Mouse (Mus musculus) granulocyte monocyte progenitor cell, adult 5-6 weeks (primary cell): ENCODE results near the gene Slc2a6. TPM values are rescaled to one million over a fixed set of nuclear protein-coding genes. Genes with fewer than 3 reads are reported as not detected.

Experiments used
- ATAC-seq: replicated peaks from 2 replicates; pipeline ENCODE4 v1.8.0; 2016; ENCODE audit warnings: mild to moderate bottlenecking, moderate TSS enrichment, inconsistent platforms; ENCODE audit not compliant: poor library complexity, severe bottlenecking
- total RNA-seq, 2 experiments: library from RNA; stranded (forward) in 1 of 2; stranded (reverse) in 1 of 2; fragments of 200-712, 200-1000 nt in 1 of 2; fragments of >200 nt in 1 of 2; fragmentation: Nextera tagmentation in 1 of 2; gene quantifications; 2 replicates each; pipeline ENCODE4 v1.2.3; 2014 to 2017

Gene Slc2a6
- total RNA-seq, 2 experiments from 2014 or later = 4.0 to 4.6 TPM

GRCm38 (mm10) chr2:26973116-26973515 is 54.7 kb downstream of the Slc2a6 start, which contains the start of gene Adamts13:
Adamts13 (plus strand) TSS chr2:26973416.
- no peak for ATAC-seq

Other genes starting within 250 kb of the Slc2a6 start
- not detected in 2 replicates for gene Abo, start 163.0 kb downstream of the Slc2a6 start, total RNA-seq (2014; fragmentation: Nextera tagmentation)
- not detected in 2 replicates for gene Abo, start 163.0 kb downstream of the Slc2a6 start, total RNA-seq (2017)
- gene Surf6, start 125.1 kb downstream of the Slc2a6 start, total RNA-seq (2014; fragmentation: Nextera tagmentation) = 21.7 and 22.5 TPM in 2 replicates
- gene Surf6, start 125.1 kb downstream of the Slc2a6 start, total RNA-seq (2017) = 53.0 and 55.7 TPM in 2 replicates
- 16.7 and 17.4 TPM in 2 replicates for gene Med22, start 117.3 kb downstream of the Slc2a6 start, total RNA-seq (2014; fragmentation: Nextera tagmentation)
- gene Med22, start 117.3 kb downstream of the Slc2a6 start, total RNA-seq (2017) = 17.2 and 19.0 TPM in 2 replicates
- gene Rpl7a, start 117.2 kb downstream of the Slc2a6 start, total RNA-seq (2014; fragmentation: Nextera tagmentation) = 2,412 and 2,423 TPM in 2 replicates
- gene Rpl7a, start 117.2 kb downstream of the Slc2a6 start, total RNA-seq (2017) = 2,233 and 2,391 TPM in 2 replicates
- gene Surf2, start 111.6 kb downstream of the Slc2a6 start, total RNA-seq (2014; fragmentation: Nextera tagmentation) = 42.8 and 48.8 TPM in 2 replicates
- gene Surf2, start 111.6 kb downstream of the Slc2a6 start, total RNA-seq (2017) = 72.9 and 77.2 TPM in 2 replicates
- gene Surf1, start 111.5 kb downstream of the Slc2a6 start, total RNA-seq (2014; fragmentation: Nextera tagmentation) = 46.4 and 74.7 TPM in 2 replicates
- 40.0 and 75.4 TPM in 2 replicates for gene Surf1, start 111.5 kb downstream of the Slc2a6 start, total RNA-seq (2017)
- 177 and 217 TPM in 2 replicates for gene Surf4, start 94.1 kb downstream of the Slc2a6 start, total RNA-seq (2014; fragmentation: Nextera tagmentation)
- 107 and 110 TPM in 2 replicates for gene Surf4, start 94.1 kb downstream of the Slc2a6 start, total RNA-seq (2017)
- gene Stkld1, start 94.0 kb downstream of the Slc2a6 start, total RNA-seq (2014; fragmentation: Nextera tagmentation) = 2.2 and 2.9 TPM in 2 replicates
- gene Stkld1, start 94.0 kb downstream of the Slc2a6 start, total RNA-seq (2017) = 0.09 TPM in 1 of 2 replicates, not detected in the other
- 42.4 and 47.6 TPM in 2 replicates for gene Rexo4, start 63.6 kb downstream of the Slc2a6 start, total RNA-seq (2014; fragmentation: Nextera tagmentation)
- 75.2 and 84.7 TPM in 2 replicates for gene Rexo4, start 63.6 kb downstream of the Slc2a6 start, total RNA-seq (2017)
- not detected in 2 replicates for gene Adamts13, start 54.6 kb downstream of the Slc2a6 start, total RNA-seq (2014; fragmentation: Nextera tagmentation)
- 0.04 TPM in 1 of 2 replicates, not detected in the other for gene Adamts13, start 54.6 kb downstream of the Slc2a6 start, total RNA-seq (2017)
- gene Cacfd1, start 18.1 kb downstream of the Slc2a6 start, total RNA-seq (2014; fragmentation: Nextera tagmentation) = 15.5 and 18.8 TPM in 2 replicates
- gene Cacfd1, start 18.1 kb downstream of the Slc2a6 start, total RNA-seq (2017) = 1.6 and 3.5 TPM in 2 replicates
- gene Mymk, start 44.2 kb upstream of the Slc2a6 start, total RNA-seq (2014; fragmentation: Nextera tagmentation) = not detected in 2 replicates
- gene Mymk, start 44.2 kb upstream of the Slc2a6 start, total RNA-seq (2017) = not detected in 2 replicates
- gene Adamtsl2, start 51.4 kb upstream of the Slc2a6 start, total RNA-seq (2014; fragmentation: Nextera tagmentation) = not detected in 2 replicates
- not detected in 2 replicates for gene Adamtsl2, start 51.4 kb upstream of the Slc2a6 start, total RNA-seq (2017)
- gene Fam163b, start 114.5 kb upstream of the Slc2a6 start, total RNA-seq (2014; fragmentation: Nextera tagmentation) = not detected in 2 replicates
- gene Fam163b, start 114.5 kb upstream of the Slc2a6 start, total RNA-seq (2017) = not detected in 2 replicates
- not detected in 2 replicates for gene Dbh, start 137.2 kb upstream of the Slc2a6 start, total RNA-seq (2014; fragmentation: Nextera tagmentation)
- not detected in 2 replicates for gene Dbh, start 137.2 kb upstream of the Slc2a6 start, total RNA-seq (2017)
- not detected in 2 replicates for gene Sardh, start 220.3 kb upstream of the Slc2a6 start, total RNA-seq (2014; fragmentation: Nextera tagmentation)
- gene Sardh, start 220.3 kb upstream of the Slc2a6 start, total RNA-seq (2017) = 0.82 TPM in 1 of 2 replicates, not detected in the other